Mouse (Mus musculus): Measurements from ENCODE around the gene Gm11554. TPM values are rescaled to one million over a fixed set of nuclear protein-coding genes. Genes with fewer than 3 reads are reported as not detected.
"Not testable (repeated sequence)": the region's sequence is repeated elsewhere in the genome, so short reads cannot be mapped to it uniquely, and the experiment has no call there.

Gm11554 gene
- total and polyA plus RNA-seq, 3 experiments: not detected

DNA sequence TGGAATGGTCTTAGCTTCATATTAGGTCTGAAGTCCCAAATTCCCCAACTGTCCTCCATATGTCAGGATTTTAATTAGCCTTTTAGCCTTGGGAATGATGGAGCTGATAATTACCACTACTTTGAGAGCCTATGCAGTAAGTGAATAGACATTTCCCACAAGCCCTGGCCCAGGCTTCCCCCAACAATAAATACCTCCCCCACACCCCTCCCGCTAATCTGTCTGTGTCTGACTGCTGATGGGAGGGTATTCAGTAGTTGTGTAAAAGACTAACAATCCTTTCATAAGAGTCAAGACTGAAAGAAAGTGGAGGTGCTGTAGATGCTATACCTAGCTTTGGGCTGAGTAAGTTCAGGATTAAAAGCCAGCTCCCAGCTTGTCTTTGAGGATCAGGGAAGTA lies 37.9 kb upstream of the Gm11554 start:
- dilution Hi-C loops (cut with MboI; ENCODE audit: extremely low pct_ligation_motif_present, extremely low pct_unique_long_range_greater_than_20kb, low sequenced_read_pairs): no loop called here
- in situ Hi-C loops (cut with MboI; ENCODE audit: low pct_ligation_motif_present, low pct_unique_long_range_greater_than_20kb, low sequenced_read_pairs): no loop called here

DNA sequence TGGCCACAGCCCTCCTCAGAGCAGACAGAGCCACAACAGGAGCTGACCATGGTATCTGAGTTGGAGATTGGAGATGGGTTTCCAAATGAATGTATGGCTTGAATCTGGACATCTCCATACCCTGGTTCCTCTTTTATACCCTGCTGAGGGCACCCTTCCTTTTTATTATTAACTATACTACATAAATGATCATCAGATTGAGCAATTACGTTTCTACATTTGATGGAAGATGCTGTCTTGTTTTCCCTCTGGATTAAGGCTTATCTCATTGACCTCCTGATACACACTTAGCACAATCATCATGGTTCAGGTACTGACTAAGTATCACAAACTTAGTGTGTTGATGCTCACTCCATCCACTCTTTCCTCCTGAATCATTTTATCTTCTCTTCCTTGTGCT lies 33.7 kb upstream of the Gm11554 start, which contains the start of gene 2300003K06Rik:
TSS of gene 2300003K06Rik (minus strand) at position 101 of the 400 bp plus-strand sequence.
- in situ Hi-C loops (cut with MboI; ENCODE audit: low pct_ligation_motif_present, low pct_unique_long_range_greater_than_20kb, low sequenced_read_pairs): no loop called here
- dilution Hi-C loops (cut with MboI; ENCODE audit: extremely low pct_ligation_motif_present, extremely low pct_unique_long_range_greater_than_20kb, low sequenced_read_pairs): no loop called here
- H3K9ac ChIP-seq (ENCODE audit: insufficient read depth, low read depth): no peak within 1 kb of the TSS
- H3K4me3 ChIP-seq (replicated peaks in 1 of 3; ENCODE audit: low read depth in 2 of 3, low read length in 2 of 3, poor library complexity in 1 of 3): no peak within 1 kb of the TSS
- TF ChIP-seq KAT2A (IDR thresholded peaks at IDR 0.05; ENCODE audit: insufficient replicate concordance, low read length) (no peak), POLR2A (IDR thresholded peaks at IDR 0.05; ENCODE audit: low read depth, low read length) (no peak), NRF1 (IDR thresholded peaks at IDR 0.05; ENCODE audit: low read depth, low read length) (no peak), USF2 (conservative IDR thresholded peaks at IDR 0.05; ENCODE audit: low read depth, low read length) (no peak), MXI1 (IDR thresholded peaks at IDR 0.05; ENCODE audit: low read depth, low read length) (no peak), UBTF (IDR thresholded peaks at IDR 0.05; ENCODE audit: low read depth, low read length) (no peak), ZMIZ1 (IDR thresholded peaks at IDR 0.05; ENCODE audit: low read depth, low read length) (no peak), POLR2AphosphoS2 (IDR thresholded peaks at IDR 0.05; ENCODE audit: low read depth, low read length) (no peak), ZNF384 (IDR thresholded peaks at IDR 0.05; ENCODE audit: low read depth, low read length) (no peak), HCFC1 (IDR thresholded peaks at IDR 0.05; ENCODE audit: low read depth, low read length) (no peak), CHD2 (IDR thresholded peaks at IDR 0.05; ENCODE audit: low read length) (no peak), USF1 (IDR thresholded peaks at IDR 0.05; ENCODE audit: low read depth, low read length) (no peak), MEF2A (IDR thresholded peaks at IDR 0.05; ENCODE audit: borderline replicate concordance, low read depth, low read length) (no peak), CHD1 (IDR thresholded peaks at IDR 0.05; ENCODE audit: low read depth, low read length) (no peak), ETS1 (conservative IDR thresholded peaks at IDR 0.05; ENCODE audit: low read depth, low read length) (no peak), MAX (IDR thresholded peaks at IDR 0.05; ENCODE audit: low read length) (no peak), ELF1 (IDR thresholded peaks at IDR 0.05; ENCODE audit: low read depth, low read length) (no peak), ZC3H11A (IDR thresholded peaks at IDR 0.05; ENCODE audit: low read depth, low read length) (no peak), SIN3A (IDR thresholded peaks at IDR 0.05; ENCODE audit: low read length) (no peak)
- H3K9me3 ChIP-seq (replicated peaks; ENCODE audit: low read length): peaks cover 9% of the 10 kb centered on the region
- peaks cover 39% of the 10 kb centered on the region for H3K27me3 ChIP-seq (replicated peaks)
- no peak for DNase-seq (ENCODE audit: extremely low read depth)
- H3K79me2 ChIP-seq (replicated peaks; ENCODE audit: control insufficient read depth, extremely low read depth, insufficient read depth, poor library complexity, severe bottlenecking): no peaks in the 10 kb centered on the region
- H3K4me1 ChIP-seq (ENCODE audit: control insufficient read depth in 1 of 2, insufficient read depth in 2 of 2): no peaks in the 10 kb centered on the region
- H3K27ac ChIP-seq (ENCODE audit: insufficient read depth, low read depth): no peak within 1 kb of the TSS
- no peaks in the 10 kb centered on the region for H3K36me3 ChIP-seq (replicated peaks in 1 of 2; ENCODE audit: control insufficient read depth in 1 of 2, insufficient read depth in 1 of 2, low read length in 1 of 2)
- H3K4me2 ChIP-seq (ENCODE audit: insufficient read depth, low read depth, poor library complexity, severe bottlenecking): no peak within 1 kb of the TSS

More for the DNA sequence above, 37.9 kb upstream of the Gm11554 start:
- no peak overlapping the region for H3K4me2 ChIP-seq (ENCODE audit: insufficient read depth, low read depth, poor library complexity, severe bottlenecking)
- H3K4me1 ChIP-seq (ENCODE audit: control insufficient read depth in 1 of 2, insufficient read depth in 2 of 2): no peaks in the 10 kb centered on the region
- H3K9ac ChIP-seq (ENCODE audit: insufficient read depth, low read depth): no peak overlapping the region
- peaks cover 6% of the 10 kb centered on the region for H3K9me3 ChIP-seq (replicated peaks; ENCODE audit: low read length)
- H3K79me2 ChIP-seq (replicated peaks; ENCODE audit: control insufficient read depth, extremely low read depth, insufficient read depth, poor library complexity, severe bottlenecking): no peaks in the 10 kb centered on the region
- no peak overlapping the region for H3K4me3 ChIP-seq (replicated peaks in 1 of 3; ENCODE audit: low read depth in 2 of 3, low read length in 2 of 3, poor library complexity in 1 of 3)
- no peak for DNase-seq (ENCODE audit: extremely low read depth)
- TF ChIP-seq MYC (IDR thresholded peaks at IDR 0.05; ENCODE audit: low read depth, low read length): no peak
- no peak for TF ChIP-seq GABPA (IDR thresholded peaks at IDR 0.05; ENCODE audit: insufficient replicate concordance, low read depth, low read length)
- TF ChIP-seq ZKSCAN1 (IDR thresholded peaks at IDR 0.05; ENCODE audit: borderline replicate concordance, low read depth, low read length): no peak
- TF ChIP-seq RCOR1 (conservative IDR thresholded peaks at IDR 0.05; ENCODE audit: low read depth, low read length): no peak
- no peak for TF ChIP-seq CTCF (conservative IDR thresholded peaks at IDR 0.05 in 1 of 2, IDR thresholded peaks at IDR 0.05 in 1 of 2; ENCODE audit: low read depth in 2 of 2, low read length in 2 of 2)
- no peak for TF ChIP-seq HCFC1 (IDR thresholded peaks at IDR 0.05; ENCODE audit: low read depth, low read length)
- no peak for TF ChIP-seq ZNF384 (IDR thresholded peaks at IDR 0.05; ENCODE audit: low read depth, low read length)
- TF ChIP-seq KAT2A (IDR thresholded peaks at IDR 0.05; ENCODE audit: insufficient replicate concordance, low read length): no peak
- TF ChIP-seq IRF4 (IDR thresholded peaks at IDR 0.05; ENCODE audit: low read depth, low read length): no peak
- no peak overlapping the region for H3K27ac ChIP-seq (ENCODE audit: insufficient read depth, low read depth)
- H3K36me3 ChIP-seq (replicated peaks in 1 of 2; ENCODE audit: control insufficient read depth in 1 of 2, insufficient read depth in 1 of 2, low read length in 1 of 2): no peaks in the 10 kb centered on the region
- peaks cover 63% of the 10 kb centered on the region for H3K27me3 ChIP-seq (replicated peaks)

DNA sequence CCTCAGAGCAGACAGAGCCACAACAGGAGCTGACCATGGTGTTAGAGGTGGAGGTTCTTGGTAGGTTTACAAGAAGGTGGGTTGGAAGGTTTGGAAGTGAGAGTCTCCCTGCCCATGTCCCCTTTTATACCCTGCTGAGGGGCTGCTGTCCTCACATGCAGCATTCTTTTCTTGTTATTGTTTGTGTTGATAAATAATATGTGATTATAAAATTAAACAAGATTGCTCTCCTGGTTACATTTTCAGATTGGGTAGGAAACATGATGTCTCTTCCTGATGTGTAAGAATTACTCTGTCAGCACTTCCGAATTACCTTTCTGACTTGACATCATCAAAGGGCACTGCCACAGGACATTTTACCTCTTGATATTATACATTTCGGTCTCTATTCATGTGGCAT lies 11.3 kb upstream of the Gm11554 start, which contains the start of gene Gm11564:
TSS of gene Gm11564 (minus strand) at position 101 of the 400 bp plus-strand sequence.
- H3K4me1 ChIP-seq (ENCODE audit: control insufficient read depth in 1 of 2, insufficient read depth in 2 of 2); H3K4me3 ChIP-seq (replicated peaks in 1 of 3; ENCODE audit: low read depth in 2 of 3, low read length in 2 of 3, poor library complexity in 1 of 3); DNase-seq (ENCODE audit: extremely low read depth); H3K4me2 ChIP-seq (ENCODE audit: insufficient read depth, low read depth, poor library complexity, severe bottlenecking); in situ Hi-C loops (cut with MboI; ENCODE audit: low pct_ligation_motif_present, low pct_unique_long_range_greater_than_20kb, low sequenced_read_pairs); H3K27ac ChIP-seq (ENCODE audit: insufficient read depth, low read depth); H3K9me3 ChIP-seq (replicated peaks; ENCODE audit: low read length); H3K36me3 ChIP-seq (replicated peaks in 1 of 2; ENCODE audit: control insufficient read depth in 1 of 2, insufficient read depth in 1 of 2, low read length in 1 of 2); H3K9ac ChIP-seq (ENCODE audit: insufficient read depth, low read depth); H3K79me2 ChIP-seq (replicated peaks; ENCODE audit: control insufficient read depth, extremely low read depth, insufficient read depth, poor library complexity, severe bottlenecking); dilution Hi-C loops (cut with MboI; ENCODE audit: extremely low pct_ligation_motif_present, extremely low pct_unique_long_range_greater_than_20kb, low sequenced_read_pairs): not testable (repeated sequence)
- H3K27me3 ChIP-seq (replicated peaks): peaks cover 90% of the 10 kb centered on the region
